Mouse (Mus musculus): ENCODE results near the gene Frs3.
"Not testable (repeated sequence)": the region's sequence is repeated elsewhere in the genome, so short reads cannot be mapped to it uniquely, and the experiment has no call there.

The Frs3 gene

DNA sequence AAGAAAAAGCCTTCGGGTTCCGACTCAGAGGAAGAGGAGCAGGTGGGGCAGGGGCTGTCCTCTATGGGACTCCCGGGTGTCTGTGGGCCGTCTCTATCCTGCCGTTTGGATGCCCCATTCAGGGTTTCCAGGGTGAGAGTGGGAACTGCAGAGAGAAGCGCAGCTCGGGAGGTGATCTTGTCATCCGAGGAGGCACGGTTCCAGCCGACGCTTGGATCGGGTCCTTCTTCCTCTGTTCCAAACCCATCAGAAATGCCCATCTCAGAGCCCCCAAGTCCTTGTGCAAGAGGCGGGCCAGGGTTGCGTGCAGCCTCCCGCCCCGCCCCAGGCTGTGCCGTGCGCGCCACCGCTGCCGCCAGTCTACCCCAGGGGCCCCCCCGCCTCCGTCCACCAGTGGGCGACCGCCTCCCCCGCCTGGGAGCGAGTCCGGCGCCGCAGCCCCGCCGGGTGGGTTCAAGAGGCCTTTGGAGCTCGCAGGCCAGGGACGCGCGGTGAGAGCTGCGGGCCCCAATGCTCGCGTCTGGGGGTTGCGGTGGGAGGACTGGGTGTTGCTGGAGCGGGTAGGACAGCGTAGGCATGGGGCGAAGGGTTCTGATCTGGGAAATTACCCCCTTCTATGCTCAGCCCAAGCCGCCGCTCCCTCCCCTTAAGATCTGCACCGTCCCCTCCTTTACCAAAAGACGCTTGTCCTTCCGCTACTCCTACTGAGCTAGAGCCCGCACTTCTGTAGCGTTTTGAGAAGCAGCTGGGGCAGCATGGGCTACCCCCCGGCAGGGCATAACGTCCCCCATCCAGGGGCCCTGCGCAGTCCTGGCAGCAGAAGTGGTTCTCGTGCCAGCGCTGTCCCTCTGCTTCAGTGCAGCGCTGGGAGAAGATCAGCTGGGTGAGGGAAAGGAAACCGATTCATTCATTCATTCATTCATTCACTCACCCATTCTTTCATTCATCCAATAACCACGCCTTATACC, at the start of gene Frs3:
Frs3 (plus strand) TSS at position 423 of the 968 bp plus-strand sequence.
- in situ Hi-C loops (cut with MboI, MseI): loop anchor here in 1 of 2 experiments (5.0 kb wide), 1 partner anchor 57 kb away; the partner anchor contains the start of gene Usp49

GRCm38 (mm10) chr17:47642992-47643391, 45.8 kb upstream of the Frs3 start:
- in situ Hi-C loops (cut with MboI, MseI): no loop called here

DNA sequence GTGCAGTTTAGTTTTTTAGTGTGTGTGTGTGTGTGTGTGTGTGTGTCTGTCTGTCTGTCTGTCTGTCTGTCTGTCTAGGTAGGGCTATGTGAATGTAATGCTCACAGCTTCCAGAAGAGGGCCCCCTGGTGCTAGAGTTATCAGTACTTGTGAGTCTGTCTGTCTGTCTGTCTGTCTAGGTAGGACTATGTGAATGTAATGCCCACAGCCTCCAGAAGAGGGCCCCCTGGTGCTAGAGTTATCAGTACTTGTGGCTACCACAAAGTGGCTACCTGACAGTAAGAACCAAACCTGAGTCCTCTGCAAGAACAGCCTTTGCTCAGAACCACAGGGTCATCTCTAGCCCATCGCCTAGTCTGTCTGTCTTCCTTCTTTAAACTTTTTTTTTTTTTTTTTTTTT, 42.1 kb upstream of the Frs3 start:
- in situ Hi-C loops (cut with MboI, MseI): no loop called here

DNA sequence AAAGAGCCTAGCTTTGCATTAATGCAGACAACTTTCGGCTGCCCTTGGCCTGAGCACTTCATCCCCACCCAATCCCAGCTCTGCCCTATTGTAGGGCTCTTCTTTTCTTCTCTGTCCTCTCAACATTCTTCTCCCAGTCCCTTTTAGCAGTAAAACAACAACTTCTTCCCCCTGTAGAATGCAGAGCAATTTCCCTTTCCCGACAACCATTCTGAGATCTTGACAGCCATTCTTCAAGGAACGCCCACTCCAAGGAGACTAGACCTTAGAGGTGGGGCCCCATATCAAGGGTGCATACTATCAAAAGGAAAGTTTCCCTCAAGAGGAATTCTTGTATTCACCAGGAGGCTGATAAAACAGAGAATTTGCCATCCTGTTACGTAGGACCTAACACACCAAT, 39.9 kb upstream of the Frs3 start:
- in situ Hi-C loops (cut with MboI, MseI): no loop called here

DNA sequence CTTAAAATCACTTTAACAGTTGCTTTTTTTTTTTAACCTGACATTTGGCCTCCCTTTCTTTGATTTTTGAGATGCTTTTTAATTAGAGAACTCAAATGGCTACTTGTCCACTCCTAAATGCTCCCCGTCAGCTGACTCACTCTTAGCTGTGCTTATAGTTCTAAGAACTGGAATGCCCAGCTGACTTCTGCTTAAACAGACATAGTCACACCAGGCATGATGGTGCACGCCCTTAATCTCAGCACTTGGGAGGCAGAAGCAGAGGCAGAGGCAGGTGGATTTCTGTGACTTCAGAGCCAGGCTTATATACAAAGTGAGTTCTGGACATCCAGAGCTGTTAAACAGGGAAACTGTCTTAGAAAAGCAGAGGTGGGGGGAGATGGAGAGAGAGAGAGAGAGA, 36.9 kb upstream of the Frs3 start:
- in situ Hi-C loops (cut with MboI, MseI): no loop called here

- in situ Hi-C loops (cut with MboI, MseI): not testable (repeated sequence)
These were observed 34.5 kb upstream of the Frs3 start for GRCm38 (mm10) chr17:47654346-47654745.

- in situ Hi-C loops (cut with MboI, MseI): no loop called here
These were observed 33.1 kb upstream of the Frs3 start for GRCm38 (mm10) chr17:47655697-47656096.

- in situ Hi-C loops (cut with MboI, MseI): no loop called here
These were observed 30.9 kb upstream of the Frs3 start for GRCm38 (mm10) chr17:47657901-47658300.

- in situ Hi-C loops (cut with MboI, MseI): no loop called here
These were observed 30.0 kb upstream of the Frs3 start for GRCm38 (mm10) chr17:47658741-47659243.

- in situ Hi-C loops (cut with MboI, MseI): no loop called here
These were observed 25.7 kb upstream of the Frs3 start for GRCm38 (mm10) chr17:47663009-47663713.

DNA sequence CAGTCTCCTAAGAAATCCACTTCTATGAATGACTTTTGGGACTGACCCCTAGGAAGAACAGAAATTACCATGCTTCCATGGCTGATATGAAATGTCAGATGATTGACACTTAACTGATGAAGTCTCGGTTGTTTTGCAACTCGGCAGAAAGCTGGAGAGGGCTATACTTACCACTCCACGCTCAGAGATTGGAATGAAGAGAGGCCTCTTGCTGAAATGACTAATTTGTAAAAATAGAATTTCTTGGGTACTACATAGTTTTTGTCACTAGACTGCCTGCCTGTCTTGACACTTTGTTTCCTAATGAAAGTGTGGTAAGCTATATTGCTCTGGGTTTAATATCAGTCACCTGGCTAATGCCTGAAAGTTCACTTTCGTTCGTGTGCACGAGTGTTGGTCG, 24.4 kb upstream of the Frs3 start:
- in situ Hi-C loops (cut with MboI, MseI): no loop called here

GRCm38 (mm10) chr17:47669166-47669565, 19.7 kb upstream of the Frs3 start:
- in situ Hi-C loops (cut with MboI, MseI): no loop called here

GRCm38 (mm10) chr17:47671988-47672310, 16.9 kb upstream of the Frs3 start:
- in situ Hi-C loops (cut with MboI, MseI): no loop called here

DNA sequence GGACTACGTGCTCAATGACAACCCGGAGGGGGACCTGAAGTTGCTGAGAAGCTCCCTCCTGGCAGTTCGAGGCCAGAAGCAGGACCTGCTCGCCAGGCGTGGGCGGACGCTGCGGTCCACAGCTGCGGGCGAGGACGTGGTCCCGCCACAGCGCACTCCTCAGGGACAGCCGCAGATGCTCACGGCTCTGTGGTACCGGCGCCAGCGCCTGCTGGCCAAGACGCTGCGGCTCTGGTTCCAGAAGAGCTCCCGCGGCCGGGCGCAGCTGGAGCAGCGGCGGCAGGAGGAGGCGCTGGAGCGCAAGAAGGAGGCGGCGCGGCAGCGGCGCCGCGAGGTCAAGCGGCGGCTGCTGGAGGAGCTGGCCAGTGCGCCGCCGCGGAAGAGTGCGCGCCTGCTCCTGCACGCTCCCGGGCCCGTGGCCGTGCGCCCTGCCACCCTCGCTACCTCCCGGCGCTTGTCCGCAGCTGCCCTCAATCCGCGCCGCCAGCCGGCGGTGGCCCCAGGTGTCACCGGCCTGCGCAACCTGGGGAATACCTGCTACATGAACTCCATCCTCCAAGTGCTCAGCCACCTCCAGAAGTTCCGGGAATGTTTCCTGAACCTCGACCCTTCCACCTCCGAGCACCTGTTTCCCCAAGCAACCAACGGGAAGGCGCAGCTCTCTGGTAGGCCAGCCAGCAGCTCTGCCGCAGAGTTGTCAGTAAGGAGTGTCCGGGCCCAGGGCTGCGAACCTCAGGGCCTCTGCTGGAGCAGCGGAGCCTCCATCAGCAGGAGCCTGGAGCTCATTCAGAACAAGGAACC, 16.3 kb upstream of the Frs3 start:
- in situ Hi-C loops (cut with MboI, MseI): no loop called here

GRCm38 (mm10) chr17:47676581-47676980, 12.2 kb upstream of the Frs3 start:
- in situ Hi-C loops (cut with MboI, MseI): no loop called here

- in situ Hi-C loops (cut with MboI, MseI): no loop called here
These were observed 10.6 kb upstream of the Frs3 start for GRCm38 (mm10) chr17:47678238-47678637.

DNA sequence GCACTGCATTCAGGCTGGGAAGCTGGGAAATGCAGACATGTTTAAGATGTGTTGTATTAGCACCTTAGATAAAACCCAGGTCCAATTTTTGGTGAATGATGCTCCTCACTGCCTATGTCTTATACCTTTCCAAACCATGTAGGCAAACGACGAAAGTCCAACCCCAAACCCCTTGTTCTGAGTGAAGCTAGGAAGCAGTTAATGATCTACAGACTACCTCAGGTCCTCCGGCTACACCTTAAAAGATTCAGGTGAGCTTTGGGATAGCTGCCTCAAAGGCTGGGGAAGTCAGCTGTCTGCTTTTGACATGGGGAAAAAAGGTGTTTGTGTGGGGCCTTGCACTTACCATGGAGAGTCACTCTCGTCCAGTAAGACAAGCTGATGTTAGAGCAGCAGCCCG, 10.1 kb upstream of the Frs3 start:
- in situ Hi-C loops (cut with MboI, MseI): no loop called here

DNA sequence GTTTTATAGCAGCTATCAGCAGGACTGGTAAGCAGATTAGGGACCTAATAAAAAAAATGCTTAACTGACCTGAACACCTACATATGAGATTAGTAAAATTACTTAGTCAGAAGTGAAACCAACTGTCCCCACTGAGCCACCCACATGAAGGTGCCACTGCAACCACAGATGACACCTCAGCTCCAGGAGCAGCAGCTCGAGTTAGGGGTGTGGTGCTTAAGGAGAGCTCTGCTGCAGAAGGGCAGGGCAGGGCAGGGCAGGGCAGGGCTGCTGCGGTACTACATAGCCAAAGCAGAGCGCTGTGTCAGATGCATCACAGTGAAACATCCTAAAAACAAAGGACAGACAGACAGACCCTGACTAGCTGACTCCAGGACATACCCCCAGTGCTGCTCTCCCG, 6.0 kb upstream of the Frs3 start:
- in situ Hi-C loops (cut with MboI, MseI): loop anchor here in 1 of 2 experiments (5.0 kb wide), 1 partner anchor 51 kb away; the partner anchor contains the start of gene Usp49

DNA sequence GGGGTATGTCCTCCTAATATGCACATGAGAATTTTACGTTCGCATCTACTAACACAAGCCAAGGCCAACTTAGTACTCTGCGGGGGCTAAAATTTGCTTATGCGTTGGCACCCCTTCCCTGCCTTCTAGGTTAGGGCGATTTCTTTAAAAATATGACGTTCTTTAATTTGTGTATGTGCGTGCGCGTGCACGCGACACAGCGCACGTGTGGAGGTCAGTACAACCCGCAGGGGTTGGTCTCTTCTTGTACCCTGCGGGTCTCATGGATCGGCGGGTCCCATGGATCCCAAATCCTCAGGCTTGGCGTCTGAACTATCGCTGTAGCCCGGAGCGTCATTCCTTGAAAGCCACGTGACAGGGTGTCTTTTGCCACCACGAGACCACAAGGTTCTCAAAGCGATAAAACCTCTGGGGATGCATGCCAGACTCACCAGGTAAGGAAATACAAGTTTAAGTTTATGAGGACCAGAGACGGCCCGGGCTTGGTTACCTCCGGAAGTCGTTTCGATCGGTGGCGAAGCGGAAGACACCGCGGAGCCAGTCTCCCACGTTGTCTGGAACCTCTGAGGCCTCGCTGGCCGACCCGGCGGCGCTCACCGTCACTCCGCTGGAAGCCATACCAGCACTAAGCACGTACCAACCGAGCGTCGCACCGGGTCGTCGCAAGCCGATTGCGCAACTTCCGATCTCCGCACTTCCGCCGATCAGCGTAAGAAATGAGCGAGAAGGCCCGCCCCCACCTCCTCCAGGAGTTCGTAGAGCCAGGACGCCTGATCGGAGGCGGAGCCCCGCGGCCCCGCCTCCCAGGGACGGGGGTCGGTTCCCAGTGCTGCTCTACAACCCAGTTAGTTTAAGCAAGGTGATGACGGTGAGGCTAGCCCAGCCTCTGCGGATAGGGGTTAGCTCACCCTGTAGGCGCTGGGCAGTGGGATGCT, 1.2 kb upstream of the Frs3 start:
- in situ Hi-C loops (cut with MboI, MseI): loop anchor here in 1 of 2 experiments (5.0 kb wide), 1 partner anchor 55 kb away; the partner anchor contains the start of gene Usp49

DNA sequence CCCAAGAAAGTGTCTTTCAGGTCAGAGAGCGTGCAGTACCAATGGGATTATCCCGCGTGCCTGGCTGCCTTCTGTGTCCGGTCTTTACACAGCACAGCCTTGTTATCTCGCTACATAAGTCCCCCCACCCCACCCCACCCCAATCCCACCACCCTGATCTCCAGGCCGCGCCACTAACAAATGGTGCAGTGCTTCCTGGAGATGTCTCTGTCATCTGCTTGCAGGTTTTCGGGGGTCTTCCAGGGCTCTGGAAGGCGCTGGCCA, 554 bp upstream of the Frs3 start, which contains the start of gene Tomm6:
Tomm6 (minus strand) TSS at position 43 of the 264 bp plus-strand sequence.
- in situ Hi-C loops (cut with MboI, MseI): loop anchor here in 1 of 2 experiments (5.0 kb wide), 1 partner anchor 56 kb away; the partner anchor contains the start of gene Usp49

Measured in T-helper 17 cell (primary cell).